Mouse (Mus musculus) forebrain, embryonic 14.5 days (tissue): ENCODE data around the gene Cmtm8. TPM values are rescaled to one million over a fixed set of nuclear protein-coding genes. Genes with fewer than 3 reads are reported as not detected.

Source experiments
- ATAC-seq: fragments of 200-750 bp; cut with Nextera tagmentation; 2 replicates; pipeline ENCODE4 v1.8.0; 2017; ENCODE audit warnings: mild to moderate bottlenecking, moderate library complexity
- DNase-seq: peaks from one replicate; pipeline ENCODE4 v3.0.0-alpha.2; 2015; ENCODE audit warnings: low spot score
- H3K27ac ChIP-seq: fragments of 300-500 bp; sonication (generic); 2 replicates; pipeline ENCODE4 v1.5.1; 2014; ENCODE audit warnings: low read depth, mild to moderate bottlenecking, control low read depth, low read length, moderate library complexity
- H3K27me3 ChIP-seq: fragments of 300-500 bp; sonication (generic); replicated peaks from 2 replicates; pipeline ENCODE4 v1.6.1; 2014; ENCODE audit warnings: low read length, control low read depth, mixed read lengths; ENCODE audit not compliant: control insufficient read depth, insufficient read depth
- H3K36me3 ChIP-seq: fragments of 300-500 bp; sonication (generic); 2 replicates; pipeline ENCODE4 v1.6.1; 2014; ENCODE audit warnings: low read length, control low read depth; ENCODE audit not compliant: control insufficient read depth, insufficient read depth
- H3K4me1 ChIP-seq: fragments of 300-500 bp; sonication (generic); 2 replicates; pipeline ENCODE4 v1.6.1; 2014; ENCODE audit warnings: antibody characterized with exemption, low read length, control low read depth; ENCODE audit not compliant: control insufficient read depth, insufficient read depth
- H3K4me2 ChIP-seq: fragments of 300-500 bp; sonication (generic); 2 replicates; pipeline ENCODE4 v1.6.1; 2014; ENCODE audit warnings: mild to moderate bottlenecking, control low read depth, low read length
- H3K4me3 ChIP-seq: fragments of 300-500 bp; sonication (generic); 2 replicates; pipeline ENCODE4 v1.5.1; 2014; ENCODE audit warnings: low read depth, low read length, control low read depth
- H3K9ac ChIP-seq: fragments of 300-500 bp; sonication (generic); 2 replicates; pipeline ENCODE4 v1.6.1; 2014; ENCODE audit warnings: mild to moderate bottlenecking, low read length, control low read depth, moderate library complexity
- H3K9me3 ChIP-seq: fragments of 300-500 bp; sonication (generic); replicated peaks from 2 replicates; pipeline ENCODE4 v1.6.1; 2016; ENCODE audit warnings: low read length, control low read depth, mixed read lengths; ENCODE audit not compliant: control insufficient read depth
- WGBS: fragments of 180-500 bp; shearing (Covaris S2); extraction: QIAGEN DNeasy Blood & Tissue Kit; methylation state at CpG from one replicate; pipeline ENCODE4 v1.1.7; 2014; 5-methylcytosine and 5-hydroxymethylcytosine counted together
- polyA plus RNA-seq: library from polyadenylated mRNA; unstranded; fragments of >200 nt; fragmentation: Nextera tagmentation; extraction: Ambion mirVana; gene quantifications from 2 replicates; pipeline ENCODE4 v1.2.1, GENCODE M21; 2014

Cmtm8 gene
- polyA plus RNA-seq, 1 experiment from 2014 or later = 8.7 TPM

- H3K4me2 ChIP-seq = no peak overlapping the region
- H3K4me1 ChIP-seq = peaks cover 6% of the 10 kb centered on the region; the same call in 1 of the 2 replicates
Observed at GRCm38 (mm10) chr9:114785432-114786125, 58.4 kb downstream of the Cmtm8 start.

GRCm38 (mm10) chr9:114781526-114782212 is 62.3 kb downstream of the Cmtm8 start, which contains the start of gene Cmtm7:
Gene Cmtm7 (minus strand): TSS chr9:114781856.
- Histone ChIP-seq H3K4me2 (peak within 1 kb of the TSS; percentile 98), H3K9ac (peak within 1 kb of the TSS; percentile 71), H3K27me3 (no peaks in the 10 kb centered on the region), H3K9me3 (no peaks in the 10 kb centered on the region), H3K4me3 (peak within 1 kb of the TSS; percentile 46), H3K36me3 (no peaks in the 10 kb centered on the region), H3K27ac (no peak within 1 kb of the TSS), H3K4me1 (peaks cover 11% of the 10 kb centered on the region)
- ATAC-seq (peak; percentile 76), DNase-seq (peak; percentile 50)
- 2% methylated on average over 53 of the region's 54 CpGs for WGBS

More at GRCm38 (mm10) chr9:114785432-114786125, 58.4 kb downstream of the Cmtm8 start:
- ATAC-seq (no peak), DNase-seq (no peak)
- Histone ChIP-seq H3K4me3 (no peak overlapping the region), H3K36me3 (no peaks in the 10 kb centered on the region), H3K27me3 (no peaks in the 10 kb centered on the region), H3K9ac (no peak overlapping the region), H3K9me3 (no peaks in the 10 kb centered on the region), H3K27ac (no peak overlapping the region)
- WGBS = 18% methylated on average over 16 of the region's 16 CpGs

GRCm38 (mm10) chr9:114780746-114781525 is 63.0 kb downstream of the Cmtm8 start:
- Histone ChIP-seq H3K27me3 (no peaks in the 10 kb centered on the region), H3K27ac (no peak overlapping the region), H3K4me2 (peak overlapping the region; percentile 98), H3K4me3 (peak overlapping the region; percentile 46), H3K4me1 (peaks cover 11% of the 10 kb centered on the region), H3K9me3 (no peaks in the 10 kb centered on the region), H3K36me3 (no peaks in the 10 kb centered on the region), H3K9ac (peak overlapping the region; percentile 71)
- DNase-seq = peak; percentile 43
- WGBS = under 1% methylated on average over 38 of the region's 38 CpGs
- ATAC-seq = peak; percentile 62

- Histone ChIP-seq H3K27ac (no peak overlapping the region), H3K9ac (peak overlapping the region; percentile 71), H3K27me3 (no peaks in the 10 kb centered on the region), H3K4me2 (peak overlapping the region; percentile 98), H3K9me3 (no peaks in the 10 kb centered on the region), H3K4me1 (peaks cover 11% of the 10 kb centered on the region), H3K4me3 (peak overlapping the region; percentile 46), H3K36me3 (no peaks in the 10 kb centered on the region)
- WGBS = 31% methylated on average over 23 of the region's 23 CpGs
- ATAC-seq = peak; percentile 21; the same call in 1 of the 2 replicates
- DNase-seq = peak; percentile 25
Observed at GRCm38 (mm10) chr9:114779984-114780745, 63.8 kb downstream of the Cmtm8 start.

GRCm38 (mm10) chr9:114778877-114779276 is 65.1 kb downstream of the Cmtm8 start:
- ATAC-seq (no peak), DNase-seq (no peak)
- H3K4me1 ChIP-seq = peaks cover 11% of the 10 kb centered on the region
- H3K9me3 ChIP-seq = no peaks in the 10 kb centered on the region
- no peak overlapping the region for H3K27ac ChIP-seq
- WGBS = 90% methylated on average over 7 of the region's 7 CpGs
- H3K4me2 ChIP-seq = no peak overlapping the region
- no peak overlapping the region for H3K9ac ChIP-seq
- no peaks in the 10 kb centered on the region for H3K27me3 ChIP-seq
- no peak overlapping the region for H3K4me3 ChIP-seq
- H3K36me3 ChIP-seq = no peaks in the 10 kb centered on the region

GRCm38 (mm10) chr9:114778047-114778390 is 65.9 kb downstream of the Cmtm8 start:
- 89% methylated on average over 7 of the region's 7 CpGs for WGBS
- Histone ChIP-seq H3K4me1 (peaks cover 11% of the 10 kb centered on the region), H3K4me3 (no peak overlapping the region), H3K27me3 (no peaks in the 10 kb centered on the region), H3K4me2 (no peak overlapping the region), H3K9ac (no peak overlapping the region), H3K9me3 (no peaks in the 10 kb centered on the region), H3K27ac (no peak overlapping the region), H3K36me3 (no peaks in the 10 kb centered on the region)
- no peak for ATAC-seq
- DNase-seq = no peak

- no peak for ATAC-seq
- no peaks in the 10 kb centered on the region for H3K27me3 ChIP-seq
- no peak overlapping the region for H3K9ac ChIP-seq
Observed at GRCm38 (mm10) chr9:114777178-114778046, 66.5 kb downstream of the Cmtm8 start.

GRCm38 (mm10) chr9:114776361-114776760 is 67.6 kb downstream of the Cmtm8 start:
- H3K4me3 ChIP-seq = no peak overlapping the region
- ATAC-seq (no peak), DNase-seq (no peak)
- no peak overlapping the region for H3K9ac ChIP-seq
- H3K4me1 ChIP-seq = peaks cover 7% of the 10 kb centered on the region; the same call in 1 of the 2 replicates
- H3K36me3 ChIP-seq = no peaks in the 10 kb centered on the region
- no peaks in the 10 kb centered on the region for H3K27me3 ChIP-seq
- H3K4me2 ChIP-seq = no peak overlapping the region
- 90% methylated on average over 3 of the region's 3 CpGs for WGBS
- no peaks in the 10 kb centered on the region for H3K9me3 ChIP-seq
- no peak overlapping the region for H3K27ac ChIP-seq

More at GRCm38 (mm10) chr9:114777178-114778046, 66.5 kb downstream of the Cmtm8 start:
- Histone ChIP-seq H3K36me3 (no peaks in the 10 kb centered on the region), H3K4me3 (no peak overlapping the region), H3K4me2 (no peak overlapping the region), H3K4me1 (peaks cover 11% of the 10 kb centered on the region), H3K9me3 (no peaks in the 10 kb centered on the region), H3K27ac (no peak overlapping the region)
- WGBS = 91% methylated on average over 6 of the region's 6 CpGs
- no peak for DNase-seq
